Mouse (Mus musculus) right cerebral cortex, adult 2 months (tissue): ENCODE data around the gene Cfap46.

Source experiments
- DNase-seq, 2 experiments: peaks; one replicate each; pipeline ENCODE4 v3.0.0; 2021 to 2022; ENCODE audit warnings: low spot score in 2 of 2

The Cfap46 gene

GRCm38 (mm10) chr7:139580851-139581775, 102.5 kb downstream of the Cfap46 start:
- no peak for DNase-seq

GRCm38 (mm10) chr7:139579261-139579905, 104.2 kb downstream of the Cfap46 start:
- no peak for DNase-seq

GRCm38 (mm10) chr7:139576064-139576686, 107.4 kb downstream of the Cfap46 start:
- DNase-seq: no peak

- DNase-seq: no peak
Observed at GRCm38 (mm10) chr7:139572665-139573064, 111.0 kb downstream of the Cfap46 start.

- DNase-seq: no peak
Observed at GRCm38 (mm10) chr7:139570788-139571187, 112.8 kb downstream of the Cfap46 start.

- DNase-seq: no peak
Observed at GRCm38 (mm10) chr7:139566533-139566932, 117.1 kb downstream of the Cfap46 start.

GRCm38 (mm10) chr7:139565998-139566397, 117.6 kb downstream of the Cfap46 start:
- no peak for DNase-seq

- DNase-seq: no peak
Observed at GRCm38 (mm10) chr7:139564161-139564560, 119.5 kb downstream of the Cfap46 start.

- DNase-seq: no peak
Observed at GRCm38 (mm10) chr7:139563425-139563824, 120.2 kb downstream of the Cfap46 start.

GRCm38 (mm10) chr7:139559659-139560058, 124.0 kb downstream of the Cfap46 start:
- no peak for DNase-seq

GRCm38 (mm10) chr7:139556746-139557526, 126.7 kb downstream of the Cfap46 start:
- DNase-seq: no peak

GRCm38 (mm10) chr7:139556331-139556730, 127.3 kb downstream of the Cfap46 start:
- DNase-seq: no peak

GRCm38 (mm10) chr7:139551519-139551918, 132.1 kb downstream of the Cfap46 start:
- no peak for DNase-seq
